26 mouse cellular contexts compared by ENCODE assay signal in the genomic region with DNA sequence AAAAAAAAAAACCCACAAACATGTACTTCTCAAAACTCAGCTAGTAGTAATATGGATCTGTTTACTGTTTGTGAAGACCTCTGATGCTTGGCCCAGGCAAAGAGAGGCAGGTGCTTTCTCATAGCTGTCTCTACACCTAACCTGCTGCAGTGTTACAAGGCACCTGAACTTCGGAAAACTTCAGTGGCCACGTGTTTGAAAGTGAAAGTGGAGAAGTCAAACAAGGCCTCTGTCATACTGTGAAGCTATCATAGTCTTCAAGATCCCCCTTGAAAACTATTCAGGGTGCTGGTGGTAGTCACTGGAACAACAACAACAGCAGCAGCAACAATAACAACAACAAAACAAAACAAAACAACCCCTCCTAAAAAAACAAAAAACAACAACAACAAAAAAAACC. TPM values are rescaled to one million over a fixed set of nuclear protein-coding genes. Genes with fewer than 3 reads are reported as not detected.
DNase-seq lines count a peak whose midpoint lies in the region; ATAC-seq and TF ChIP-seq lines count a peak whose summit lies in the region.
"Had no signal": no experiment of that assay in that cellular context is flagged by ENCODE, and none has a peak within 500 bp of the region (broad histone marks: within the 10 kb centered on the region; RNA-seq: fewer than 3 reads in every experiment).

No protein-coding gene starts in this region.

- no peaks in the 10 kb centered on the region for H3K36me3 ChIP-seq in megakaryocyte, embryonic 14.5 days (replicated peaks; ENCODE audit: low read length)
- H3K36me3 ChIP-seq in myocyte (ENCODE audit: control insufficient read depth, insufficient read depth): no peaks in the 10 kb centered on the region
- no peaks in the 10 kb centered on the region for H3K36me3 ChIP-seq in lung, postnatal 0 days (ENCODE audit: insufficient read depth, low read length)
- H3K36me3 ChIP-seq: embryonic facial prominence, embryonic 10.5 days; embryonic facial prominence, embryonic 13.5 days; forebrain, embryonic 12.5 days; hindbrain, embryonic 12.5 days; hindbrain, embryonic 15.5 days had no signal

- H3ac ChIP-seq in myocyte (ENCODE audit: control insufficient read depth, insufficient read length): no peak overlapping the region

- no peaks in the 10 kb centered on the region for H3K9me3 ChIP-seq in megakaryocyte, embryonic 14.5 days
- H3K9me3 ChIP-seq in lung, postnatal 0 days (ENCODE audit: low read length): no peaks in the 10 kb centered on the region
- H3K9me3 ChIP-seq: embryonic facial prominence, embryonic 10.5 days; embryonic facial prominence, embryonic 13.5 days; forebrain, embryonic 12.5 days; hindbrain, embryonic 12.5 days; hindbrain, embryonic 15.5 days had no signal

- TF ChIP-seq EP300 in lung, postnatal 0 days (IDR thresholded peaks at IDR 0.05): no peak

- peak overlapping the region; percentile 51 for H3K4me3 ChIP-seq in megakaryocyte, embryonic 14.5 days (replicated peaks)
- no peak overlapping the region for H3K4me3 ChIP-seq in myocyte
- H3K4me3 ChIP-seq in lung, postnatal 0 days (ENCODE audit: low read depth, low read length): no peak overlapping the region
- H3K4me3 ChIP-seq: embryonic facial prominence, embryonic 10.5 days; embryonic facial prominence, embryonic 13.5 days; erythroblast, embryonic 14.5 days; forebrain, embryonic 12.5 days; hindbrain, embryonic 12.5 days; hindbrain, embryonic 15.5 days had no signal

- H3K9ac ChIP-seq in lung, postnatal 0 days (replicated peaks; ENCODE audit: low read depth): no peak overlapping the region
- H3K9ac ChIP-seq: embryonic facial prominence, embryonic 13.5 days; forebrain, embryonic 12.5 days; hindbrain, embryonic 12.5 days; hindbrain, embryonic 15.5 days had no signal

- WGBS in lung, postnatal 0 days: 53% methylated on average over 2 of the region's 2 CpGs

- H3K27me3 ChIP-seq in megakaryocyte, embryonic 14.5 days (replicated peaks): no peaks in the 10 kb centered on the region
- no peaks in the 10 kb centered on the region for H3K27me3 ChIP-seq in myocyte (ENCODE audit: control insufficient read depth, insufficient read depth, insufficient read length)
- no peaks in the 10 kb centered on the region for H3K27me3 ChIP-seq in lung, postnatal 0 days (replicated peaks; ENCODE audit: insufficient read depth, low read length)
- H3K27me3 ChIP-seq: embryonic facial prominence, embryonic 13.5 days; forebrain, embryonic 12.5 days; hindbrain, embryonic 12.5 days; hindbrain, embryonic 15.5 days had no signal

- ATAC-seq in common myeloid progenitor, adult 5-6 weeks (replicated peaks; ENCODE audit: low read depth, poor library complexity, severe bottlenecking): 0 out of 2 replicates have a peak, but pooled peaks have one; percentile 22
- ATAC-seq in lung, postnatal 0 days: no peak
- ATAC-seq: activated CD4-positive, CD25-positive, alpha-beta regulatory T cell, adult 4 months; CD4-positive, CD25-positive, alpha-beta regulatory T cell, adult 4 months; forebrain, embryonic 16.5 days had no signal

- H3K4me1 ChIP-seq in megakaryocyte, embryonic 14.5 days: peaks cover 20% of the 10 kb centered on the region
- no peaks in the 10 kb centered on the region for H3K4me1 ChIP-seq in lung, postnatal 0 days (ENCODE audit: insufficient read depth, low read depth, low read length)
- H3K4me1 ChIP-seq: embryonic facial prominence, embryonic 13.5 days; hindbrain, embryonic 15.5 days had no signal

- no peak for TF ChIP-seq CTCF in lung, postnatal 0 days (IDR thresholded peaks at IDR 0.05)

- peak; percentile 5 for DNase-seq in 3T3-L1 (ENCODE audit: low read depth, low spot score)
- DNase-seq in left cerebral cortex, adult 18-20 months (ENCODE audit: low spot score in 2 of 2): no peak
- no peak for DNase-seq in lung, postnatal 0 days (ENCODE audit: low spot score)
- DNase-seq in right cerebral cortex, postnatal 4 days: no peak
- DNase-seq: adrenal gland, postnatal 10 days; adrenal gland, postnatal 36 days; cerebellum, adult 18-20 months; cerebellum, adult 9-10 months; cerebellum, postnatal 14 days; embryo, embryonic 11 days; gastrocnemius, postnatal 10 days; gastrocnemius, postnatal 36 days; heart, adult 11 months had no signal

- no peak overlapping the region for H3K27ac ChIP-seq in lung, postnatal 0 days (ENCODE audit: low read length)
- H3K27ac ChIP-seq: embryonic facial prominence, embryonic 10.5 days; embryonic facial prominence, embryonic 13.5 days; forebrain, embryonic 12.5 days; hindbrain, embryonic 12.5 days; hindbrain, embryonic 15.5 days had no signal

- no peaks in the 10 kb centered on the region for H3K79me2 ChIP-seq in myocyte (ENCODE audit: control insufficient read depth, insufficient read depth)

- peak overlapping the region; percentile 32 for H3K4me2 ChIP-seq in myocyte (ENCODE audit: low read depth)
- H3K4me2 ChIP-seq in lung, postnatal 0 days (replicated peaks; ENCODE audit: low read depth, low read length): no peak overlapping the region
- H3K4me2 ChIP-seq: embryonic facial prominence, embryonic 13.5 days; forebrain, embryonic 12.5 days; heart, embryonic 11.5 days; hindbrain, embryonic 12.5 days; hindbrain, embryonic 15.5 days had no signal

- TF ChIP-seq POLR2A in myocyte (IDR thresholded peaks at IDR 0.05; ENCODE audit: insufficient read length, low read depth): no peak

TF ChIP-seq in myocyte, 11 proteins besides CTCF, POLR2A, EP300 and RAD21:
- TF ChIP-seq USF1 (IDR thresholded peaks at IDR 0.05; ENCODE audit: low read depth): no peak
- TF ChIP-seq REST (IDR thresholded peaks at IDR 0.05; ENCODE audit: insufficient read depth, insufficient read length): no peak
- no peak for TF ChIP-seq CEBPB (IDR thresholded peaks at IDR 0.05; ENCODE audit: insufficient read depth, poor library complexity, severe bottlenecking)
- TF ChIP-seq TCF3 (IDR thresholded peaks at IDR 0.05; ENCODE audit: insufficient read length, low read depth): no peak
- no peak for TF ChIP-seq E2F4 (IDR thresholded peaks at IDR 0.05; ENCODE audit: insufficient read depth)
- TF ChIP-seq MYOG (IDR thresholded peaks at IDR 0.05; ENCODE audit: control insufficient read depth in 1 of 3, insufficient read depth in 1 of 3, insufficient read length in 2 of 3, low read depth in 2 of 3): no peak
- TF ChIP-seq MAX (IDR thresholded peaks at IDR 0.05; ENCODE audit: low read depth): no peak
- no peak for TF ChIP-seq SRF (IDR thresholded peaks at IDR 0.05; ENCODE audit: control insufficient read depth, insufficient read length, low read depth)
- TF ChIP-seq TCF12 (IDR thresholded peaks at IDR 0.05; ENCODE audit: insufficient read depth, poor library complexity, severe bottlenecking): no peak
- TF ChIP-seq POLR2AphosphoS2 (IDR thresholded peaks at IDR 0.05; ENCODE audit: insufficient read length, low read depth): no peak
- TF ChIP-seq MYOD1 (IDR thresholded peaks at IDR 0.05; ENCODE audit: control insufficient read depth in 1 of 3, insufficient read length in 2 of 3, low read depth in 2 of 3): no peak

RNA-seq across cellular contexts. Expression of gene Slc8a1, which starts 40.5 kb away (rescaled TPM):
- total RNA-seq in common myeloid progenitor, adult 5-6 weeks (2017): 12.1 and 12.3 TPM in 2 replicates
- 0.14 and 0.46 TPM in 2 replicates for polyA plus RNA-seq in megakaryocyte, embryonic 14.5 days (2012; ENCODE audit: insufficient read depth, low replicate concordance)
- polyA plus RNA-seq in myocyte (2012; fragmentation: generic; extraction: Trizol): 3.0 TPM
- total RNA-seq in left cerebral cortex, adult 18-20 months (2021): 100 to 1,000 TPM; 251 to 256 TPM
- polyA plus RNA-seq in lung, postnatal 0 days (2015; fragmentation: Nextera tagmentation; extraction: Ambion mirVana): 4.0 and 5.3 TPM in 2 replicates
- polyA plus RNA-seq: erythroblast, embryonic 14.5 days had no signal
